In the genomic region with DNA sequence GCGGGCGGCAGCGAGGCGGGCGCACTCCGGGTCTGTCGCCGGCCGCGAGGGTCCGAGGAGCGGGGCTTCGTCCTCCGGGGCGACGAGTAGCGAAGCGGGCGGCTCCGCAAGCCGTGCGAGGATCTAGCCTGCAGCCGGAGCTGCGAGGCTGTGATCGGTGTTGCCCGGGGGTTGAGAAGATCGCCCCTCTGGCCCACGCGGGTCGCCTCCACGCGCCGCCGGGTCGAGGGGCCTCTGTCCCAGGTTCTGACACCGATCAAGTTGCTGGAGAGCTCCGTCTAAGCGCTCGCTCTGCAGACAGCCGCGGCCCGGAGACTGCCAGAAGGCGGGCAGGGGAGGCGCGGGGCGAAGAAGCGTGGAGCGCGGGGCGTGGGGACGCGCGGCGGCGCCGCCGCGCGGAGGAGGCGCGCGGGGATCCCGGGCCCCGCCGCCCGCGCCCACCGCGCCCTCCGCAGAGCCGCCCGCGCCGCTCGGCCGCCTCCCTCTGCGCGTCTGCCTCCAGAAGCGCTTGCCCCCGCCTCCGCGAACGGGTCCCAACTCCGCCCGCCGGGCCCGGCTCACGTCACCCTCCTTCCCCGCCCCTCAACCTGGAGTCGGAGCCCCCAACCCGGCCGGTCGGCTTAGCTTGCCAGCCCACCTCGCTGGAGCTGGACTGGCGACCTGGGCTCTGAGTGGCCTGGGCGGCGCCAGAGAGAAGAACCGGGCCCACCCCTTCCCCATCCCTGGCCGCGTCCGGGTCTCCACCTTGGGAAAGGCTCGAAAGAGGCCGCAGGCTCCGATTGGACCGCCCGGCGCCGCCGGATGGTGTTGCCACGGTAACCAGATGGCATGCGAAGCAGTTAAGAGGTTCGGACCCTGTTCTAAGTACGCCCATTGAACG, we compare ENCODE assay signal across 9 mouse cellular contexts. TPM values are rescaled to one million over a fixed set of nuclear protein-coding genes. Genes with fewer than 3 reads are reported as not detected.
DNase-seq lines count a peak whose midpoint lies in the region; ATAC-seq and TF ChIP-seq lines count a peak whose summit lies in the region.
"Had no signal": no experiment of that assay in that cellular context is flagged by ENCODE, and none has a peak within 500 bp of the region (broad histone marks: within the 10 kb centered on the region; RNA-seq: fewer than 3 reads in every experiment).

A gene (minus strand): TSS at position 353 of the 880 bp plus-strand sequence.

- peak within 1 kb of the TSS; percentile 59 for H3K4me3 ChIP-seq in cortical plate, adult 2 months (ENCODE audit: insufficient read depth, low read length)
- H3K4me3 ChIP-seq in hindbrain, embryonic 10.5 days = peak within 1 kb of the TSS; percentile 72
- H3K4me3 ChIP-seq in limb, embryonic 13.5 days = peak within 1 kb of the TSS; percentile 50

- no peaks in the 10 kb centered on the region for H3K9me3 ChIP-seq in hindbrain, embryonic 10.5 days
- no peaks in the 10 kb centered on the region for H3K9me3 ChIP-seq in limb, embryonic 13.5 days

- peak; percentile 48; the same call in 1 of the 2 replicates for ATAC-seq in limb, embryonic 13.5 days (ENCODE audit: low FRiP score, low read depth)

- DNase-seq in kidney, postnatal 4 days = peak; percentile 42 to 56
- DNase-seq in kidney, adult 18-20 months = no peak
- peak; percentile 82 for DNase-seq in hindbrain, embryonic 10.5 days (ENCODE audit: low spot score)
- DNase-seq in right cerebral cortex, postnatal 14 days = peak; percentile 72
- no peak for DNase-seq in urinary bladder, adult 2 months (ENCODE audit: low spot score)
- no peak for DNase-seq in ovary, postnatal 36 days (ENCODE audit: low spot score)

- TF ChIP-seq POLR2A in cortical plate, adult 2 months (IDR thresholded peaks at IDR 0.05; ENCODE audit: extremely low read depth, insufficient read depth, low read length) = no peak

- no peak for TF ChIP-seq CTCF in cortical plate, adult 2 months (IDR thresholded peaks at IDR 0.05; ENCODE audit: extremely low read depth, insufficient read depth, low read length)

- H3K36me3 ChIP-seq in hindbrain, embryonic 10.5 days = no peaks in the 10 kb centered on the region
- no peaks in the 10 kb centered on the region for H3K36me3 ChIP-seq in limb, embryonic 13.5 days

- WGBS in hindbrain, embryonic 10.5 days = under 1% methylated on average over 113 of the region's 114 CpGs
- under 1% methylated on average over 96 of the region's 114 CpGs for WGBS in limb, embryonic 13.5 days

- H3K4me2 ChIP-seq in limb, embryonic 13.5 days (replicated peaks) = peak within 1 kb of the TSS; percentile 95

- peak within 1 kb of the TSS; percentile 56 for H3K9ac ChIP-seq in limb, embryonic 13.5 days
- H3K9ac ChIP-seq: liver, embryonic 14.5 days had no signal

- H3K27me3 ChIP-seq in hindbrain, embryonic 10.5 days (ENCODE audit: insufficient read depth, poor library complexity, severe bottlenecking) = peaks cover 71% of the 10 kb centered on the region
- H3K27me3 ChIP-seq in limb, embryonic 13.5 days = peaks cover 86% of the 10 kb centered on the region

- peak within 1 kb of the TSS; percentile 91 for H3K27ac ChIP-seq in cortical plate, adult 2 months (ENCODE audit: insufficient read depth, low read length)
- peak within 1 kb of the TSS; percentile 88 for H3K27ac ChIP-seq in hindbrain, embryonic 10.5 days
- H3K27ac ChIP-seq in limb, embryonic 13.5 days = no peak within 1 kb of the TSS
- H3K27ac ChIP-seq: liver, embryonic 14.5 days had no signal

- H3K4me1 ChIP-seq in cortical plate, adult 2 months (ENCODE audit: control insufficient read depth, insufficient read depth, low read length) = no peaks in the 10 kb centered on the region
- peaks cover 87% of the 10 kb centered on the region for H3K4me1 ChIP-seq in hindbrain, embryonic 10.5 days (replicated peaks)
- peaks cover 38% of the 10 kb centered on the region for H3K4me1 ChIP-seq in limb, embryonic 13.5 days

RNA-seq across cellular contexts. Expression of the gene that starts here (rescaled TPM):
- polyA plus RNA-seq in cortical plate, adult 2 months (2012; rRNA removed) = 29.2 and 30.2 TPM in 2 replicates
- 2.6 and 3.5 TPM in 2 replicates for polyA plus RNA-seq in hindbrain, embryonic 10.5 days (2016; fragmentation: Nextera tagmentation; extraction: Ambion mirVana)
- 0.68 and 0.99 TPM in 2 replicates for polyA plus RNA-seq in limb, embryonic 13.5 days (2015; fragmentation: Nextera tagmentation; extraction: Ambion mirVana)
- polyA plus RNA-seq in urinary bladder, adult 2 months (2012; rRNA removed) = 0.32 and 0.37 TPM in 2 replicates

Comparison
In these comparisons a context has a peak if more than half of its experiments do, and no peak if none do; other contexts are left out.
1. DNase-seq: peak in kidney, postnatal 4 days (2 of 2), hindbrain, embryonic 10.5 days (single experiment) and right cerebral cortex, postnatal 14 days (single experiment); none in kidney, adult 18-20 months (single experiment), urinary bladder, adult 2 months (single experiment) and ovary, postnatal 36 days (single experiment).
2. Peak in ATAC-seq, H3K4me3 ChIP-seq, H3K9ac ChIP-seq and H3K4me2 ChIP-seq in limb, embryonic 13.5 days; RNA of the gene not detected or under 1 TPM.
3. Peak in every context shown above with its lines, with median percentiles within 50 percentile points of each other: H3K4me3 ChIP-seq.